Mouse (Mus musculus) heart, postnatal 0 days (tissue): ENCODE data around the gene Abat. TPM values are rescaled to one million over a fixed set of nuclear protein-coding genes. Genes with fewer than 3 reads are reported as not detected.

ENCODE experiments used
- ATAC-seq: fragments of 200-750 bp; cut with Nextera tagmentation; 2 replicates; pipeline ENCODE4 v1.8.0; 2017; ENCODE audit warnings: low read depth, moderate number of reproducible peaks, moderate library complexity; ENCODE audit not compliant: insufficient read depth
- DNase-seq: peaks from one replicate; pipeline ENCODE4 v3.0.0-alpha.2; 2016; ENCODE audit warnings: low spot score
- H3K27ac ChIP-seq: fragments of 300-500 bp; sonication (generic); 2 replicates; pipeline ENCODE4 v1.5.1; 2014; ENCODE audit warnings: low read depth, mild to moderate bottlenecking
- H3K27me3 ChIP-seq: fragments of 300-500 bp; sonication (generic); 2 replicates; pipeline ENCODE4 v1.6.1; 2014; ENCODE audit warnings: low read length, mixed read lengths; ENCODE audit not compliant: control insufficient read depth, insufficient read depth
- H3K36me3 ChIP-seq: fragments of 300-500 bp; sonication (generic); replicated peaks from 2 replicates; pipeline ENCODE4 v1.6.1; 2014; ENCODE audit warnings: low read length, mixed read lengths; ENCODE audit not compliant: control insufficient read depth, insufficient read depth
- H3K4me1 ChIP-seq: fragments of 300-500 bp; sonication (generic); 2 replicates; pipeline ENCODE4 v1.6.1; 2014; ENCODE audit warnings: antibody characterized with exemption; ENCODE audit not compliant: control insufficient read depth, insufficient read depth
- H3K4me2 ChIP-seq: fragments of 300-500 bp; sonication (generic); 2 replicates; pipeline ENCODE4 v1.6.1; 2014; ENCODE audit warnings: low read depth, mild to moderate bottlenecking, low read length, moderate library complexity
- H3K4me3 ChIP-seq: fragments of 300-500 bp; sonication (generic); 2 replicates; pipeline ENCODE4 v1.5.1; 2014; ENCODE audit warnings: low read depth, low read length
- H3K9ac ChIP-seq: fragments of 300-500 bp; sonication (generic); replicated peaks from 2 replicates; pipeline ENCODE4 v1.6.1; 2014; ENCODE audit warnings: low read depth, low read length, mixed read lengths
- H3K9me3 ChIP-seq: fragments of 300-500 bp; sonication (generic); replicated peaks from 2 replicates; pipeline ENCODE4 v1.6.1; 2016; ENCODE audit warnings: low read length; ENCODE audit not compliant: control insufficient read depth
- CTCF ChIP-seq: IDR thresholded peaks from 2 replicates; pipeline ENCODE4 v1.5.1; 2016; ENCODE audit warnings: antibody characterized with exemption, control low read depth, low read depth
- EP300 ChIP-seq: IDR thresholded peaks from 2 replicates; pipeline ENCODE4 v1.6.1; 2016; ENCODE audit warnings: antibody characterized with exemption, low read depth
- WGBS: fragments of 180-500 bp; shearing (Covaris S2); extraction: QIAGEN DNeasy Blood & Tissue Kit; methylation state at CpG from one replicate; pipeline ENCODE4 v1.1.7; 2014; 5-methylcytosine and 5-hydroxymethylcytosine counted together
- polyA plus RNA-seq: library from polyadenylated mRNA; unstranded; fragments of >200 nt; fragmentation: Nextera tagmentation; extraction: Ambion mirVana; gene quantifications from 2 replicates; pipeline ENCODE4 v1.2.1, GENCODE M21; 2015
- total RNA-seq: library from RNA; depleted of rRNA; stranded (reverse); fragments of >200 nt; gene quantifications from 2 replicates; pipeline ENCODE4 v1.2.3, GENCODE M21; 2014; ENCODE audit warnings: low replicate concordance

Gene Abat
- total and polyA plus RNA-seq, 2 experiments from 2014 or later, result 9.9 to 15.8 TPM

- no peaks in the 10 kb centered on the region for H3K36me3 ChIP-seq
- ATAC-seq (no peak), DNase-seq (no peak)
- H3K9me3 ChIP-seq, result no peaks in the 10 kb centered on the region
- WGBS, result 60% methylated on average over 3 of the region's 3 CpGs
- H3K27ac ChIP-seq, result no peak overlapping the region
- H3K4me1 ChIP-seq, result peaks cover 15% of the 10 kb centered on the region
- no peak overlapping the region for H3K9ac ChIP-seq
- no peak for TF ChIP-seq CTCF
- TF ChIP-seq EP300, result no peak
- H3K4me3 ChIP-seq, result no peak overlapping the region
- H3K27me3 ChIP-seq, result no peaks in the 10 kb centered on the region
- H3K4me2 ChIP-seq, result no peak overlapping the region
Observed at GRCm38 (mm10) chr16:8525293-8525692, 12.1 kb downstream of the Abat start.

GRCm38 (mm10) chr16:8525877-8526276, 12.6 kb downstream of the Abat start:
- H3K9ac ChIP-seq, result no peak overlapping the region
- H3K4me1 ChIP-seq, result peaks cover 15% of the 10 kb centered on the region
- no peak overlapping the region for H3K4me3 ChIP-seq
- 48% methylated on average over 7 of the region's 7 CpGs for WGBS
- H3K4me2 ChIP-seq, result no peak overlapping the region
- no peaks in the 10 kb centered on the region for H3K36me3 ChIP-seq
- no peak overlapping the region for H3K27ac ChIP-seq
- H3K27me3 ChIP-seq, result no peaks in the 10 kb centered on the region
- H3K9me3 ChIP-seq, result no peaks in the 10 kb centered on the region
- DNase-seq (no peak), ATAC-seq (no peak)
- TF ChIP-seq EP300, result no peak
- no peak for TF ChIP-seq CTCF

- Histone ChIP-seq H3K4me2 (no peak overlapping the region), H3K9me3 (no peaks in the 10 kb centered on the region), H3K36me3 (no peaks in the 10 kb centered on the region), H3K4me1 (no peaks in the 10 kb centered on the region), H3K27me3 (no peaks in the 10 kb centered on the region), H3K9ac (no peak overlapping the region), H3K27ac (no peak overlapping the region), H3K4me3 (no peak overlapping the region)
- 100% methylated on average over 1 of the region's 1 CpGs for WGBS
- no peak for ATAC-seq
- TF ChIP-seq CTCF, result no peak
- TF ChIP-seq EP300, result no peak
- DNase-seq, result no peak
Observed at GRCm38 (mm10) chr16:8529389-8529788, 16.2 kb downstream of the Abat start.

GRCm38 (mm10) chr16:8530018-8530417, 16.8 kb downstream of the Abat start:
- H3K27me3 ChIP-seq, result no peaks in the 10 kb centered on the region
- no peak overlapping the region for H3K4me3 ChIP-seq
- H3K9ac ChIP-seq, result no peak overlapping the region
- ATAC-seq (no peak), DNase-seq (no peak)
- H3K27ac ChIP-seq, result no peak overlapping the region
- H3K4me2 ChIP-seq, result no peak overlapping the region
- H3K9me3 ChIP-seq, result no peaks in the 10 kb centered on the region
- TF ChIP-seq CTCF, result no peak
- no peak for TF ChIP-seq EP300
- no peaks in the 10 kb centered on the region for H3K36me3 ChIP-seq
- 69% methylated on average over 14 of the region's 14 CpGs for WGBS
- no peaks in the 10 kb centered on the region for H3K4me1 ChIP-seq

GRCm38 (mm10) chr16:8532461-8532860, 19.2 kb downstream of the Abat start:
- WGBS, result 88% methylated on average over 9 of the region's 9 CpGs
- no peak overlapping the region for H3K9ac ChIP-seq
- TF ChIP-seq EP300, result no peak
- no peak for TF ChIP-seq CTCF

GRCm38 (mm10) chr16:8532894-8533293, 19.7 kb downstream of the Abat start:
- no peak overlapping the region for H3K9ac ChIP-seq
- H3K4me1 ChIP-seq, result no peaks in the 10 kb centered on the region
- DNase-seq, result no peak
- H3K4me2 ChIP-seq, result no peak overlapping the region
- no peak overlapping the region for H3K27ac ChIP-seq
- no peaks in the 10 kb centered on the region for H3K27me3 ChIP-seq
- no peak for ATAC-seq
- no peaks in the 10 kb centered on the region for H3K9me3 ChIP-seq
- TF ChIP-seq CTCF, result no peak
- TF ChIP-seq EP300, result no peak
- H3K4me3 ChIP-seq, result no peak overlapping the region
- no peaks in the 10 kb centered on the region for H3K36me3 ChIP-seq
- 64% methylated on average over 7 of the region's 7 CpGs for WGBS

More at GRCm38 (mm10) chr16:8532461-8532860, 19.2 kb downstream of the Abat start:
- Histone ChIP-seq H3K36me3 (no peaks in the 10 kb centered on the region), H3K4me2 (no peak overlapping the region), H3K4me1 (no peaks in the 10 kb centered on the region), H3K27ac (no peak overlapping the region), H3K9me3 (no peaks in the 10 kb centered on the region), H3K27me3 (no peaks in the 10 kb centered on the region), H3K4me3 (no peak overlapping the region)
- ATAC-seq (no peak), DNase-seq (no peak)
